Mouse (Mus musculus): ENCODE results near the gene Mbnl2. TPM values are rescaled to one million over a fixed set of nuclear protein-coding genes. Genes with fewer than 3 reads are reported as not detected.

Mbnl2 gene
- 100 to 1,000 TPM; 237 to 252 TPM for total RNA-seq (2021)
- long read RNA-seq, experiment 1, full-length matches to known transcripts: 17 of 209 reads
- long read RNA-seq, experiment 1, partial matches to known transcripts: 14 of 209 reads
- long read RNA-seq, experiment 1, other reads (novel, unspliced or antisense): 178 of 209 reads
- long read RNA-seq, experiment 2, transcript Mbnl2-204 (8 exons, 2,390 nt): major isoform, 23 of 212 reads
- long read RNA-seq, experiment 2, partial matches to known transcripts: 10 of 212 reads
- long read RNA-seq, experiment 2, other reads (novel, unspliced or antisense): 178 of 212 reads

DNA sequence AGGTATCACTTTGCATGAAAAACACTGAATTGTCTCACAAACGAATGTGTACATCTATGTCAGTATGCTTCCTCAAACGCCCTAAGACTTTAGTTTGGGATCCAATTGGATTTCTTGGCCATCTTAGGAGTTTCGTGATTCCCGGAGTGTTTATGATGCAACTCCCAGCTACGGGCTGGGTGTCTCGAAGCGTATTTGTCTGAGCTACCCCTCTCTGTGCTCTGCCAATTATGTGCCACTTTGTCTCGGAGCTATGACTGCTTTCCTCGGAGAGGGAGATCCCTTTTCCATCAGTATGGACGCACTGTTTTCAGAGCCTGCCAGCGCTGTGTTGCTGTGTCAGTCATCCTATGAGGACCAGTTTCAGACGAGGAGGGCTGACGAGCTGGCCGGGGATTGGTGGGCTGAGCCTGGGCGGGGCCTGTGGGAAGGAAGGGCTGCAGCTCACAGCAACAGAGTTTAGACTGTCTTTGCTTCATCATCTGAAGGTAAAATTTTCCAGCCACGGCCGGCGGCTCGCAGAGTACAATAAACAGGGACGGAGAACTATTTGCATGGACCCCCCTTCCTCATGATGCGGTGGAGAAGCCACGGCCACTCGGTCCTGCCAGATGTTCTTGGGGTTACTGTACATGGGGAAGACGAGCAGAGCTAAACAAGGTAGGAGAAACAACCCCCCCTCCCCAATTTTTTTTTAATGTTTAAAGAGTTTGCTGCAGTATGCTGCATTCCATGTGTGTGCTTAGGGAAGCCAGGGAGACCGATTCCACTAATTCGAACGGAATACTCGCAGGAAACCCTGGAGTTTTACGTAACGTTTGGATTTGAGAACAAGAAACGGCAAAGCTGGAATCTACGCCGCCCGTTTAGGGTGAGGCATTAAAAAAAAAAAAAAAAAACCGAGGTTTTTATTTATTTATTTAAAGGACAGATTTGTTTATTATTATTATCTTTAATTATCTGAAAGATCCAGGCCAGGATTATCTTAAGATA, at the start of gene Mbnl2:
Mbnl2 (plus strand) TSS at position 424 of the 993 bp plus-strand sequence.
- DNase-seq: peak; percentile 94
- intact Hi-C loops (cut with DNase I): loop anchor here (5.0 kb wide), 4 partner anchors 37 to 202 kb away; partner anchors contain the start of gene Rap2a

DNA sequence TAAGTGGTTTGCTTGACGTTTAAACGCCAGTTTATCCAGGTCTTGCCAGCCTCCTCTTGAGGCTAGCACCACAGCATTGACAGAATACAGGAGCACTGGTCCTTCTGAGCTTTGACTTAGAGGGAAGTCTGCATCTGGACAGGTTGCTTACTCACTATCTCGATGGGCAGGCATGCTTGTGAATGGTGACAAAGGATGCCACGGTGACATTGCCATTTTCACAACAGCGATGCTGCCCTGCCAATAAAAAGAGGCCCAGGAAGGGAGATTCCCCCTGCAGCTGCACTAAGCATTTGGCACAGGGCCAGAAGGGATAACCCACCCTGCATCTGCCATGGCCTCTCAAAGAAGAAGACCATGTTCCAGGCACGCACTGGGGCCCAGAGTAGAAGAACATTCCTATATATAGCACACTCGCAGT, 43.4 kb upstream of the Mbnl2 start:
- peak in 1 of 2 experiments; percentile 11 for DNase-seq
- intact Hi-C loops (cut with DNase I): no loop called here

DNA sequence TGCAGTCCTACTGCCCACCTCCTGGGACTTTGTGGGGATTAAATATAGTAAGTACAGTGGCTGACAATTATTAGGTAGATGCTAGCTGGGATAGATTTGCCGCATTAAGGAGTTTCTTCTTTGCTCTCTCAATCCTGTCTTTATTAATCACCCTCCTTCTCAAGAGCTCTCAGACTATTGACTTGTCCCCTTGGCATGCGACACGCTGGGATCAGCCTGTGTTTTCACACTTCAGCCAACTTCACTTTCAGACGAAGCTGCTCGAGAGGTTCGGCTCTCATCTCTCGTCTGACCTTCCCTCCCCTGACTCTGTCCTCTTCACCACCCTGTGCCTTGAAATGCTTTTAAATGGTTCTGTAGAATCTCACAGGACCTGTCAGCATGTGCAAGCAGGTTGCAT, 39.9 kb upstream of the Mbnl2 start:
- no peak for DNase-seq
- intact Hi-C loops (cut with DNase I): no loop called here

DNA sequence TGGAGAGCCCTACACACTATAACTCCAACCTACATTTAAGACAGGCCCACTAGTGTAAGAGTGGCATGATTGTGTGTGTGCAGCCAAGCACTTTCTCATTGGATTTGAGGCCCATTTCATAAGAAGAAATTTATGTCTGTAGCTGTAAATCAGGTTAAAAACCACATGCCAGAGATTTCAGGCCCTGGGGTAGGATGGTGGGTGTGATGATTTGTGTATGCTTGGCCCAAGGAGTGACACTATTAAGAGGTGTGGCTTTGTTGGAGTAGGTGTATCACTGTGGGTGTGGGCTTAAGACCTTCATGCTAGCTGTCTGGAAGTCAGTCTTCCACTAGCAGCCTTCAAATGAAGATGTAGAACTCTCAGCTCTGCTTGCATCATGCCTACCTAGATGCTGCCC, 37.0 kb upstream of the Mbnl2 start:
- no peak for DNase-seq
- intact Hi-C loops (cut with DNase I): no loop called here

DNA sequence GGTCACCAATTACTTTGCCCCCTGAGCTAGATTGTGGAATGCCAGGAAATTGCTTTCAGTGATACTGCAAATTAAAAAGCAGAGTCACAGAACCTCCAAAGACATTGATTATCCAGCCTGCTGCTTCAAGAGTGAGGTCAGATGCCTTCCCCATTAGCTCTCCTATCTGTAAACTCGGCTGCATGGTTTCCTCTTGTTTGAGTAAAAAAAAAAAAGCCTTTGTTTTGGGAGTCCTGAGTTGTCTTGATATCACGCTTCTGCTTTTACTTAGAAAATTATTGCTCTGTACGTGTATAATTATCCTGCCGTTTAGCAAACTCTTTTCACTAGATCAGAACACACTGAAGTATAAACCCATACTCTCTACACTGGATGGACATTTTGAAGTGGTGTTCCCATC, 35.3 kb upstream of the Mbnl2 start:
- intact Hi-C loops (cut with DNase I): no loop called here
- no peak for DNase-seq

DNA sequence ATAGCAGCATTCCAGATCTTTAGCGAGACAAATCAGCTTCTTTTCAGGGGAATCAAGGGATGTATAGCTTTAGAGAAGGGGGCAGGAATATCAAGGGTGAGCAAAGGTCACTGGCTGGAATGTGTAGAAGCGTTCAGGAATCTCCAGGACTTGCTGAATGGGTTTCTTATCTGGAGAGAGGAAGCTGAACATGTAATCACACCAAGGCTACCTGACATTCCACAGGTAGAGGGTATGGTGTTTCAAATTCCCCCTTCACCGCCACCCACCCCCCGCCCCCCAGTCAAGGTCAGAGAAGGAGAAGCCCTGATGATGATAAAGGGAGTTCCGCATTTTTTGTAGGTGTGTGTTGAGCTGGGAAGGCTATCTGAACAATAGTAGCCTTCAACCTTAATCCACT, 32.8 kb upstream of the Mbnl2 start:
- no peak for DNase-seq
- intact Hi-C loops (cut with DNase I): no loop called here

DNA sequence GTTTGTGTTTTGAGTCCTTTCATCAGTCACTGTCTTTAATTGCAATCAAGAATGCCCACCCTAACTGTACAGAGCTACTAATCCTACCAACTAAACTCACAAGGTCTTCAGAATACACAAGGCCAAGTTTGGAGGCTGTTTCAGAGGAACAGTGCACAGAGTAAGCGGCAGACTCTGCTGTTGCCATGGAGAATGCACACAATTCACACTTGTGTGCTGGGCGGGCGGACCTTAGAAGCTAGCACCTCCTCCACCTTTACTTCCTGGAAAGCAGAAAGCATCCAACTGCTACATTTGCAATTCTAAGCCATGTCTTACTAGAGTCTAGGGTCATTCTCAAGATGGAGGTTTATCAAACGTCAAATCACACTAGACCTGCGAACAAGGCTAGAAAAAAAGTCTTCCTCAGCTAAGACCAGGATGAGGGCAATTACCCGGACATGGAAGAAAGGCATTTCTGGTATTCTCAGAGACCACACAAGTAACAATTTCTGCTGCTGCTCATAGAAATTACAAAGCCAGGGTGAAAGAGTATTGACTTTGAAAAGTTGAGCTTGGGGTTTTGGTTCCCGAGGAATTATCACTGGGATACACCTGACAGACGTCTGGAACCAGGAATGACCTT, 30.3 kb upstream of the Mbnl2 start:
- no peak for DNase-seq
- intact Hi-C loops (cut with DNase I): no loop called here

DNA sequence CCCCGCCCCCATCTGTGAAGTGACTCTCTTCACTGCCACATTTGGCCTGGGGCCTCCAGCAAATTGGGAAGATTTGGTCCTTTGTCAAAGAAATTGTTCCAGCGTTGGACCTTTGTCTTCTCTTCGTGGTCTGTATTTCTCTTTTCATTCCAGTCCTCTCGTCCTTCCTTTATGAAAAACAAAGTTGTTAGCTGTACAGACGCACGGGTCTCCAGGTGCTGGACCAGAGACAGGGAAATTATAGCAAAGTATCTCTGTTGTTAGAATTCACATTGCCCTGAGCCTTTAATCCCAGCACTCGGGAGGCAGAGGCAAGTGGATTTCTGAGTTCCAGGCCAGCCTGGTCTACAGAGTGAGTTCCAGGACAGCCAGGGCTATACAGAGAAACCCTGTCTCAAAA, 22.1 kb upstream of the Mbnl2 start:
- intact Hi-C loops (cut with DNase I): no loop called here
- no peak for DNase-seq

DNA sequence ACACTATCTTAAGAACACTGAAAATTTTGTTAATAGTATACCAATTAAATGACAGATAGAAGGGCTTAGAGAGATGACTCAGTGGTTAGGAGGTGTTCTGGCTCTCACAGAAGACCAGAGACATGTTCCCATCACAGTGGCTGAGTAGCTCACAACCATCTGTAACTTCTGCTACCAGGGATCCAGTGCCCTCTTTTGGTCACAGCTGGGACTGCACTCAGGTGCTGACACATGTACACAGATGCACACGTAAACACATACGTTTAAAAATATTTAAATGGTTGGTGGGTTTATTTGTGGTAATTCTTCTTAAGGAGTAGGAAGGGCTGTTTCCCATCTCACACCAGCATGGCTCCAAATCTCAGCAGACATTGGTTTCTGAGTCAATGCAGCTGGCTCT, 19.3 kb upstream of the Mbnl2 start:
- DNase-seq: no peak
- intact Hi-C loops (cut with DNase I): no loop called here

DNA sequence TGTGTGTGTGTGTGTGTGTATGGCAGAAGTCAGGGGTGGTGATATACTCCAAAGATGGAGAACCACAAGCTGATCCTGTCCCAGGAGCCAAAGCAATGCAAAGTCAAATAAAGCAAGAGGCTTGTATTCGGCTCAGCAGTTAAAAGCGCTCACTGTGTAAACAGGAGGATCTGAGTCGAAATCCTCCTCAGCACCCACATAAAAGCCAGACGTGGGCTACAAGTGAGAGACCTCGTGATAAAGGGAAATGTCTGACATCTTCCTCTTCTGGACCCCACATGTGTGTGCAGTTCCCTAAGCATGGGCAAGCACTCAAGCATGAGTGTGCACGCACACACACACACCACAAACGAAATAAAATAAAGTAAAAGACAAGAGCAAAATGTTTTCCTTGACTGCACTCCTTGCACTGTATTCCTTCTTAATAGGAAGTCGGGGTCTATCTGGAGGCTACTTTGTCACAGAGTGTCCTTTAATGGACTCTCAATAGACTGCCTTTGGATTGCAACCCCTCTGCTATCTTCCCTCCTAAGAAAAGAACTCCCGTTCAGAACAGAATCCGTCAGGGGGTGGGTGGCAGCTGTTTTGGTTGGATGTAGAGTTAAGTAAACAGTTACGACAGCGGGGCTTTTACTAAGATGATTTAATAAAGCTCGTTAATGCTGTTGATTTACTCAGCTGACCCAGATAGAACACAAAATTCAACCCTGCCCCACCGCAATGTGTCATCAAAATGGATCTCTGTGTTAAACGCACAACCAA, 18.7 kb upstream of the Mbnl2 start:
- no peak for DNase-seq
- intact Hi-C loops (cut with DNase I): no loop called here

DNA sequence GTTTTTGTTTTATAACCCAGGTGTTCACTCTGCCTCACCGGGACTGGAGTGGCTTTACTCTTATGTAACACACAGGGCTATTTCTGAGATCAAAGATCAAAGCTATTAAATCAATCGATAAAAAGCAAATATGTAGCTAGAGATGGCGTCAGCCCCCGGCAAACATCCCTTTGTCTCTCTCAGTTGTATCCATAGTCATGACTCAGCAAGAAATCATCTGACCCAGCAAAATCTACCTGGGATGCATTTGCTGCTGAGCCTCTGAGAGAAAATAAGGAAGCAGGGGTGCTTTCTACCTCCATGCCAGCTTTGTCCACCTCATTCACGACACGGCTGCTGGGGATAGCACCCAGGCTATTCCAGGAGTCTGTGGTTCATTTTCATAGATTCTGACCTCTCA, 18.0 kb upstream of the Mbnl2 start:
- DNase-seq: no peak
- intact Hi-C loops (cut with DNase I): no loop called here

DNA sequence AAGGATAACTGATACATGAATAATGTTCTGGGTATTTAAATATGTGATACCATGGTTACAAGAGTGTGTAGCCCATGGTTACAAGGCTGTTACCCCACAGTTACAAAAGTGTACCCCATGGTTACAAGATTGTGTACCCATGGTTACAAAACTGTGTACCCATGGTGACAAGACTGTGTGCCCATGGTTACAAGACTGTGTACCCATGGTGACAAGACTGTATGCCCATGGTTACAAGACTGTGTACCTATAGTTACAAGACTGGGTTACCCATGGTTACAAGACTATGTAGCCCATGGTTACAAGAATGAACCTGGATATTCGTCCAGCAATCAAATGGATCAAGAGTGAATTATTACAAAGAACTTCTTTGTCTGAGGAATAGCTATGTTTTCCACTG, 16.0 kb upstream of the Mbnl2 start:
- intact Hi-C loops (cut with DNase I): no loop called here
- DNase-seq: no peak

DNA sequence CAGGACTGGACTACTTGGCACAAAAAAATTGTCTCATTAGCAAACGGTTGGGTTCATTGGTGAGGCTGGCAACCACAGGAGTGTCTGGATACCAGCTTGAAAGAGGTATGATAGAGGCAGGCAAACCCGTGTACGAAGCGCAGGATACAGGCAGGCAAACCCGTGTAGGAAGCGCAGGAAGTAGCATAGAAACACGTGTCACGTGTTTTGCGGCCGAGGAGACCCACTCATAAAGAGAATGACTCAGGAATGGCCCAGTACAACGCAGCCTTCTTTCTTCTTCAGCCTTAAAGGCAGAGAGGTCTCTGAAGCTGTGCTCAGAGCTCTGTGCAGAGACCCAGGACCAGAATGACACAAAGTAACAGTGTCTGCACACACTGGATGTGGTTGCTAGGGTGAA, 13.9 kb upstream of the Mbnl2 start:
- intact Hi-C loops (cut with DNase I): loop anchor here (2.0 to 5.0 kb wide), 3 partner anchors 123 to 399 kb away; no protein-coding TSS in a partner anchor

DNA sequence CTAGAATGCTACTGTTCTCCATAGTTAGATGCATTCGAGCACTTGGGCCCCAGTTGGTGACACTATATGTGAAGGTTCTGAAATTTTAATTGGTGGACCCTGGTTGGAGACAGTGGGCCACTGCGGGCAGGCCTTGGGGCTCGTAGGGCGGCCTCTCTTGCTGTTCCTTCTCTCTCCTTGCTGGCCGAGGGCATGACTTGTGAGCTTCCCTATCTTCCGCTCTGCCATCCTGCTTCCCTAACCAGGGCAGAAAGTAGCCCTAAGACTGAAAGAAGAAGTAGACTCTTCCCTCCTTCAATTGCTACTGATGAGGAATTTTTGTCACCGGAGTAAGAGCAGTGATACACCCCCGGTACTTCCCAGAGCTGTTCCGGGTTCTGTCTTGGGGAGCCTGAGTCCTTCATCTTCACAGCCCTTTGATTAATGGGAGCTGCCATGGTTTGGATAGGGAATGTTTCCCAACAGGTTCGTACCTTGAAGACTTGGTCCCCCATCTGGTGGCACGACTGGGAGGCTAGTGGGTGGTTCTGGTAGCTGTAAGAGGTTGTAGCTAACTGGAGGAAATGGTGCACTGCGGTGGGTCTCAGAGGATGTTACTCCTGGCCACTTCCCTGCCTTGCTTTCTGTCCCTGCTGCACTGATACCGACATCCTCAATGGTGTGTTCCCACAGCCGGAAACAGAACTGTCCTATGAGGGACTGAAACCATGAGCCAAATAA, 12.6 kb upstream of the Mbnl2 start:
- intact Hi-C loops (cut with DNase I): loop anchor here (2.0 to 5.0 kb wide), 3 partner anchors 124 to 398 kb away; no protein-coding TSS in a partner anchor
- DNase-seq: no peak

More for the DNA sequence above, 13.9 kb upstream of the Mbnl2 start:
- DNase-seq: no peak

DNA sequence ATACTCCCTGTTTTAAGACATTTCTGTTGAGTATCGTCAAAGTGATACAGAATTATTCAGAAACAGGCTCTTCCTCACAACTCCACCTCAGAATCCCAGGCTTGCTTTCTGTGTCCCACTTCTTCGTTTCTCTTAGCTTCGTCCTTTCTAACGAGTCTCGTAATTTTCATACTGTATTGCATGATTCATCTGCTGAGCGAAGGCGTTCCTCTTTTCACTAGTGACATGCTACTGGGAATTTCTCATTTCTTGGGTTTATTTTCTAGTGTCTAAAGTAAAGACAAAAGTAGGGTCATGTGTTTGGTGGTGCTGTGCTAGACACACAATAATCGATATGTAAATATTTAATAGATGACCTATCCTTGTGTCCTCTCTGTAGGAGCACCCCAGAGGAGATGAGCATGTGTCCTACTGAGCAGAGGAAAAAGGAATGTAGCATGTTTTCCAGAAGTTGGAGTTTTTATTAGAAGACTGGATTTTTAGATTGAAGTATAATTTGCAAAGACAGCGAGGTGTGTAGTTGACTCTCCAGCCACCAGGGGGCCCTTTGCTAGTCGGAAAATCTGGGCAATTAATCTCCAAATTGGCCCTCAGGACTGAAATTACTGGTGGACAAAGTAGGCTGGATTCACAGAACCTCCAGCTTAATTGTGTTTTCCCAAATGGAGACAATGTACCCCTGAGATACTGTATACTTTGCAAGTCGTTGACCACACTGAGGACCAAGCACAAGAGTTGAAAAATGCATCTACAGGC, 11.9 kb upstream of the Mbnl2 start:
- intact Hi-C loops (cut with DNase I): loop anchor here (1.0 to 5.0 kb wide), 4 partner anchors 125 to 397 kb away; no protein-coding TSS in a partner anchor
- DNase-seq: peak; percentile 67 to 75

DNA sequence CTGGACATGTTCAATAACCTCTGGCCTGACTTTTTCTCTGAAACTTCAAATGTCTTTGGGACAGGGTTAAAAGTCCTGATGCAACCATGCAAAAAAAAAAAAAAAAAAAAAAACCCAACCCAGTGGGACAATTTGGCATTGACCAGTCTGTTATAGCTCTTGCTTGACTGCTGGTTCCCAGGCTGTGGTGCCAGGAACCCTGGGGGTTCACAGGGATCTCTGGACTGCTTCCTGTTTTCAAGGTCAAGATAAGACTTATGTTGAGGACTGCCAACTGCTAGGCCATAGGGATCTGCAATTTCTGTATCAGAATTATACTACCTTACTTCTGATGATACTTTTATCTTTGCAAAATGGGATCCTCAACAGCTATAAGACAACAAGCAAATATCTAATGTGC, 9.6 kb upstream of the Mbnl2 start:
- DNase-seq: no peak
- intact Hi-C loops (cut with DNase I): no loop called here

DNA sequence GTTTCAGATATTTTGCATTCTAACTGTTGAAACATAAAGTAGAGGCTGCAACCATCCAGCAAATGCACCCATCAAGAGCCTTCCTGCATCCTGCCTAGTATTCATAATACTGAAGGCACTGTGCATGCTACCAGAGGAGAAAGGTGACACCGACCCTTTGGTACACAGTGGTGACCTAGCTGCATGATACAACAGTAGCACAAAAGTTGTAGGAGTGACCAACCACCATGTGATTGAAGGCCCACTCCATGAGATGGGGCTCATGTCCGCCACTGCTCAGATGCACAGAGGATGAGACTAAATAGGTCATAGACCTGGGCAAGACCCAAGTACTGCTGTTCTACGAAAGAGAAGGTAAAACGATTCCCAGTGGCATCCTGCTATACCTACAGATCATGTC, 8.3 kb upstream of the Mbnl2 start:
- intact Hi-C loops (cut with DNase I): no loop called here
- no peak for DNase-seq

DNA sequence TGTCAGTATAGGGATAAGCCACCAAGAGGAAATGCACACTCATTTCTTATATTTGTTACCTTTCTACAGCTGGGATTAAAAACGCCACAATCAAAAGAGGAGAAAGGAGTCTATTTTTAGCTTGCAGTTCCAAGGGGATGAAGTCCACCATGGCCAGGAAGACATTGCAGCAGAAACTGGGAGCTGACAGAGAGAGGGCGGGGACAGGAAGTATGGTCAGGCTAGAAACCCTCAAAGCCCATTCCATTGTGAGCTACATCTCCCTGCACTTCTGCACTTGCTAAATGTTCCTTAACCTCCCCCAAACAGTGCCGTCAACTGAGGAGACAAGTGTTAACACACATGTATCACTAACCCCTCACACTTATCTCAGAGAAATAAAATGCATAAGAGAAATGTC, 5.4 kb upstream of the Mbnl2 start:
- no peak for DNase-seq
- intact Hi-C loops (cut with DNase I): no loop called here

DNA sequence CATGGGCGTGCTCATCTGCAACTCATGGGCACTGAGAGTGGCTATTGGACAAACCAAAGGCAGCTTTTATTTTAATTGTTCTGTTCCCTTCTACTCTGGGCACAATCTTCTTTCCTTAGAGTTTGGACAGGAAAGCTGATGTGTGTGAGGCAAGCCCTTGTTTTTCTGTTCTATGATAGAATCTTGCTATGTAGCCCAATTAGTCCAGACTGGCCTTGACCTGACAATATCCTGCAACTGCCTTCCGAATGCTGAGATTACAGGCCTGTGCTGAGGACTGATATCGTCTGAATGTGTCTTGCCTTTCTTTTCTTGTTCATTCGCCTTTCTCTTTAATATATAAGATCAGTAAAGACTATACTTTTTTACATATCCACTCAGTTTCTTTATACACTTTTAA, 4.8 kb upstream of the Mbnl2 start:
- intact Hi-C loops (cut with DNase I): no loop called here
- no peak for DNase-seq

All from heart, postnatal 14 days (tissue).